Mouse (Mus musculus) cerebellum, adult 2 months (tissue): ENCODE measurements around the gene Tmem8. TPM values are rescaled to one million over a fixed set of nuclear protein-coding genes. Genes with fewer than 3 reads are reported as not detected.

Experiments
- DNase-seq, 2 experiments: peaks; one replicate each; pipeline ENCODE4 v3.0.0; 2021
- H3K27ac ChIP-seq: fragments of 200-500 bp; 2 replicates; pipeline ENCODE4 v1.5.1; 2012; ENCODE audit warnings: low read length, control low read depth, inconsistent platforms; ENCODE audit not compliant: insufficient read depth
- H3K27me3 ChIP-seq: fragments of 200-500 bp; 2 replicates; pipeline ENCODE4 v1.6.1; 2012; ENCODE audit warnings: inconsistent platforms, mild to moderate bottlenecking, low read length, moderate library complexity; ENCODE audit not compliant: control insufficient read depth, insufficient read depth
- H3K4me1 ChIP-seq: fragments of 200-500 bp; 2 replicates; pipeline ENCODE4 v1.6.1; 2011; ENCODE audit warnings: low read length; ENCODE audit not compliant: control insufficient read depth, insufficient read depth
- H3K4me3 ChIP-seq: fragments of 200-500 bp; replicated peaks from 2 replicates; pipeline ENCODE3; 2011; ENCODE audit warnings: mild to moderate bottlenecking, low read depth, low read length, control low read depth; ENCODE audit not compliant: insufficient read depth
- CTCF ChIP-seq: fragments of 200-500 bp; IDR thresholded peaks from 2 replicates; pipeline ENCODE4 v1.5.1; 2011; ENCODE audit warnings: low read depth, mild to moderate bottlenecking, control low read depth, low read length, moderate library complexity, borderline replicate concordance; ENCODE audit not compliant: insufficient read depth
- POLR2A ChIP-seq: fragments of 200-500 bp; IDR thresholded peaks from 2 replicates; pipeline ENCODE4 v1.6.1; 2011; ENCODE audit warnings: low read length, control low read depth, borderline replicate concordance; ENCODE audit not compliant: insufficient read depth
- WGBS: fragments of 180-500 bp; shearing (Covaris S2); methylation state at CpG from one replicate; pipeline ENCODE4 v1.1.7; 2018; 5-methylcytosine and 5-hydroxymethylcytosine counted together
- polyA plus RNA-seq: library from polyadenylated mRNA; depleted of rRNA; stranded (reverse); fragments of >200 nt; gene quantifications from 2 replicates; pipeline ENCODE4 v1.2.3, GENCODE M21; 2012

Tmem8 gene
- polyA plus RNA-seq, 1 experiment, result 41.0 TPM

GRCm38 (mm10) chr17:26125226-26125625 lies 12.1 kb downstream of the Tmem8 start:
- Histone ChIP-seq H3K4me1 (peaks cover 15% of the 10 kb centered on the region), H3K4me3 (no peak overlapping the region), H3K27ac (no peak overlapping the region), H3K27me3 (no peaks in the 10 kb centered on the region)
- TF ChIP-seq POLR2A, result no peak
- no peak for TF ChIP-seq CTCF
- DNase-seq, result no peak
- WGBS, result 87% methylated on average over 10 of the region's 10 CpGs

GRCm38 (mm10) chr17:26131062-26131732 lies 18.1 kb downstream of the Tmem8 start:
- Histone ChIP-seq H3K4me3 (no peak overlapping the region), H3K4me1 (no peaks in the 10 kb centered on the region; the same call in 1 of the 2 replicates), H3K27me3 (no peaks in the 10 kb centered on the region), H3K27ac (no peak overlapping the region)
- 66% methylated on average over 18 of the region's 18 CpGs for WGBS
- DNase-seq, result no peak
- TF ChIP-seq CTCF (no peak), POLR2A (no peak)

DNA sequence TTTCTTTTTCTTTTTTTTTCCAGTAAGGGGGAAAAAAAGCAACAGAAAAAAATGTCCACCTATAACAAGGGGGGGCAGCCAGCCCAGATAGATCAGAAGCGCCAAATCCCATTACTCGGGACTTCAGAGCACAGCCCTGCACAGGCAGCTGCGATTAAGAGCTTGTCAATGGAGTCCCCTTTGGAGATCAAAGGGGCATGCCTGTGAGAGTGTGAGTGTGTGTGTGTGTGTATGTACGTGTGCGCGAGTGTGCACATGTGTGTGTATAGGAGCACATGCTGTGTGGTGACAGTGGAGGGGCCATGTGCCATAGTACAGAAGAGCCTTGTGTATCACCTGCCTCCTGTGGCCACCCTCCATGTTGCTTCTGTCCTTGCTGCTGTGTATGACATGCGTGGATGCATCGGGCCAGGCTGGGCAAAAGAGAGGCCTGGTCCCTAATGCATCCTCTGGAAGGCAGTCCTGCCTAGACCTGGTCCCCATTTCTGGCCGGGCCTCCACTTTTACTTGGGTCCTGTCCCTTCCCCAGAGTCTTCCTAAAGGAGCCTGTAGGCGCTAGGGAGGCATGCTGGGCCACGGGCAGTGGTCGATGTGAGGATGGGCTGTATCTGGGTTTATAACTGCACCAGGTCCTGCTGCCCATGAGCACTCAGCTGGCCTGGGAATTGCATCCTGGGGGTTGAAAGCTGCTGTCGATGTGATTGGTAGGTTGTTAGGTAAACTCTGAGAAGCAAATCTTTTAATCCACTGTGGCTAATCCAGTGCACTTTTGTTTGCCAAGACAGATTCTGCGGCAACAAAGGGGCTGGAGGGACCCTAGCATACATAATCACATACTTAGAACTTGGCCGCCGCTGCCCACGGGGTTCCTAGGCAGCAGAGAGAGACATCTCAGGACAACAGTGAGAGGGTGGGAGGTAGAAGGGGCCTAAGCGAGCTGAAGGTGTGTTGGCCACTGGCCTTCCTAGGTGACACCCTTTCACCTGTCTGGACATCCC lies 19.1 kb downstream of the Tmem8 start:
- WGBS, result 73% methylated on average over 18 of the region's 18 CpGs
- H3K27ac ChIP-seq, result no peak overlapping the region

GRCm38 (mm10) chr17:26137106-26137750 lies 24.1 kb downstream of the Tmem8 start:
- H3K27ac ChIP-seq, result no peak overlapping the region
- 89% methylated on average over 11 of the region's 11 CpGs for WGBS
- H3K4me1 ChIP-seq, result peaks cover 5% of the 10 kb centered on the region
- no peak for DNase-seq
- no peak for TF ChIP-seq POLR2A
- TF ChIP-seq CTCF, result no peak
- no peaks in the 10 kb centered on the region for H3K27me3 ChIP-seq
- H3K4me3 ChIP-seq, result no peak overlapping the region

More for the DNA sequence above, 19.1 kb downstream of the Tmem8 start:
- no peak for DNase-seq
- no peak for TF ChIP-seq POLR2A
- no peak for TF ChIP-seq CTCF
- H3K4me1 ChIP-seq, result no peaks in the 10 kb centered on the region; the same call in 1 of the 2 replicates
- no peak overlapping the region for H3K4me3 ChIP-seq
- no peaks in the 10 kb centered on the region for H3K27me3 ChIP-seq

DNA sequence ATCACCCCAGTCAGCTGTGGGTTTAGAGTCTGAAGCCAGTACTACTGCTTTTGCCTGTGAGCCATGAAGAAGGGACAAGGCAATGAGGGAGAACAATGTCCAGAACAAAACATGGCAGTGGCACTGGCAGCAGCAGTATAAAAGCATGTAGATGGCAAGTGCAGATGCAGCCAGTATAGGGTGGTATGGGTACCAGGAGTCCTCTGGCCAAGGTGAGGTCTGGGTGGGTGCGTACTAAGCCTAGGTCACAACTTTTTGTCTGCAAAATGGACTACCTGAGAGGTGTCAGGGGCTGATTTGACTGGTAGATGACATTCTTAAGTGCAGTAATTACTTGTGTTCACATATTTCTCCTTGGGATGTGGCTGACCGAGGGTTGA lies 24.6 kb downstream of the Tmem8 start:
- WGBS, result 69% methylated on average over 2 of the region's 2 CpGs
- DNase-seq, result no peak
- no peak for TF ChIP-seq CTCF
- TF ChIP-seq POLR2A, result no peak
- Histone ChIP-seq H3K27ac (peak overlapping the region; percentile 50), H3K4me3 (peak overlapping the region; percentile 59), H3K27me3 (no peaks in the 10 kb centered on the region), H3K4me1 (peaks cover 5% of the 10 kb centered on the region)

DNA sequence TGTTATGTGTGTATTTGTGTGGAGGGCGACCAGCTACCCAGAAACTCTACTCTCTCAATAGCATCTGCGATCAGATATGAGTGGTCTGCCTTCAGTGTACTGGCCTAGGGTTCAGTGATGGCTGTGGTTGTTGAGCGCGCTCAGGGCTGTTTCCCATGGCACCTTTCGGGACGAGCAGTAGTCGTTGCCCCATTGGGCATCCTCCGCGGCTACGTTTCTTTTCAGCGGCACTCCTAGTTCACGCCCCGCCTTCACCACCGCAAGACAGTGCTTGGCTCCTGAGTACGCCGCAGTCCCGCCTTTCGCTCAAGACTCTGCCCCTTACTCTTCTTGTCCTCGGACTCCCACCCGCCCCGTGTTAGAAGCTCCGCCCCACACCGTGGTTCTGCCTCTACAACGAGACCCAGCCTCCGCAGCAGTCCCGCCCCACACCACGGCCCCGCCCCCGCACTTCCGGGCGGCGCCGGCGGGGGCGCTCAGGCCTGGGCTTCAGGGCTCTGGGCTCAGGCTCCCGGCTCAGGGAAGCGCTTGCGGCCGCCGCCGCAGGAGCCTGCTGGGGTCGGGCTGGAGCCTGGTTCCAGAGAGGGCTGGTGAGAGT lies 25.2 kb downstream of the Tmem8 start, which contains the start of gene Axin1:
Gene Axin1 (plus strand): TSS at position 450 of the 598 bp plus-strand sequence.
- Histone ChIP-seq H3K4me1 (peaks cover 5% of the 10 kb centered on the region), H3K27ac (peak within 1 kb of the TSS; percentile 50), H3K27me3 (no peaks in the 10 kb centered on the region), H3K4me3 (peak within 1 kb of the TSS; percentile 59)
- under 1% methylated on average over 42 of the region's 42 CpGs for WGBS
- DNase-seq, result peak; percentile 94 to 96
- TF ChIP-seq CTCF, result peak; percentile 46; the same call in 1 of the 2 replicates
- peak; percentile 42; the same call in 1 of the 2 replicates for TF ChIP-seq POLR2A

DNA sequence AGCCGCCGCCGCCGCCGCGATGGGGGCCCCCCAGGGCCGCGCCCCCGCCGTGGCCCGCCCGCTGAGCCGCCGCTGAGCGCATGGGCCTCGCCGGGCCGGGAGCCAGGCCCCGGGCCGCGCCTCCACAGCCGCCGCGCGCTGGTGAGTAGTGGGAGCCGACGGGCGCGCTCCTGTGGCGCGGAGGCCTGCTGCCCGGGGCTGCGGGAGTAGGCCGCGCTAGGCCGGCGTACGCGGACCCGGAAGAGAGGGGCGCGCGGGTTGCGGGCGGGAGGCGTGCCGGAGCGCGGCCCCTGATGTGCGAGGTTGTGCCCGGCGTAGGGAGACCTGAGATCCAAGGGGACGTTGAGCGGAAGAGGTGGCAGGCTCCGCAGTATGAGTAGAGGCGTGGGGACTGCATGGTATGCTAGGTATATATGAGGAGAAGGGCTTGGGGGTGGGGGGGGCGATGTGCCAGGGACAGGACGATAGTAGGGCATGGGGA lies 25.8 kb downstream of the Tmem8 start:
- no peak for TF ChIP-seq POLR2A
- no peak for TF ChIP-seq CTCF
- DNase-seq, result no peak
- under 1% methylated on average over 52 of the region's 58 CpGs for WGBS
- Histone ChIP-seq H3K4me1 (peaks cover 5% of the 10 kb centered on the region), H3K27me3 (no peaks in the 10 kb centered on the region), H3K27ac (no peak overlapping the region; the same call in 1 of the 2 replicates), H3K4me3 (peak overlapping the region; percentile 59)
